Mouse (Mus musculus): ENCODE data around the gene Arih2.
"Not testable (repeated sequence)": the region's sequence is repeated elsewhere in the genome, so short reads cannot be mapped to it uniquely, and the experiment has no call there.

Gene Arih2

DNA sequence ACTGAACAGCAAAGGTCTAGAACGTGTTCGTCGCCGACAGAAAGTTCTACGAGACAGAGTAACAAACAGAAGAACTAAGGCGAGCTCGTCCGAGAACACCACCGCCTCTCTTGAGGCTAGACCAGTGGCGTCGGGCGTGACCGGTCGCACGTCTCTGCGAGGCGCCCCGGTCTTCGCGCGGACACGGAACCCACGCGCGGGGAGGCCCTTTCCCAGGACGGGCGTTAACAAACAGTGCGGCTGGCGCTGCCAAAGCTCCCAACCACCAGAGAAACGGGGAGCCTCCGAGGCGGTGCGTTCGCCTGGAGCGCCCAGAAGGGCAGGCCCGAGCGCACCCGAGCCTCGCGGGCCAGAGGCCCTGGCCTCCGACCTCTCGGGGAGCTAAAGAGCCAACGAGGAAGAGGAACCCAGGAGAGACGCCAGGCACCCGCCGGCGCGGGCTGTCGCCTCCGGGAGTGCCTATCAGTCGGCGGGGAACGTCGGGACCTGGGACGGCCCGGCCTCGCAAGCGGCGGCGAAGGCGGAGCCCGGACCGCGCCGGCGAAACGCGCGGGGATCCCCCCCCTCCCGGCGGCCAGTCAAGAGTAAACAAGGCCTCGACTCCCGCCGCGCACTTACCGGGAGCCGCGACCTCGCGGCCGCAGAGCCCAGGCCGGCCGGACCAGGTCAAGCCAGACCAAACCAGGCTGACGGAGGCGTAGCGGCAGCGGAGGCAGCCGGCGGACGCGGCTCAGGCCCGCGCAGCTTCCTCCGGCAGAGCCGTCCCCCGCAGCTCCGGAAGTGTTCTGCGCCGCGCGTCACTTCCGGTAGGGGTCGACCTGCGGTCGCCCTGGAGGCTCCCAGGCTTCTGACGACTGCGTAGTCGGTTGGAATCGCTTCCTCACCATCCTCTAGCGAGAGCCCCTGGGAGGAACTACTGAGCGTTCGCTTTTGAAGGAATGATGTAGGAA lies at the start of gene Arih2:
TSS of gene Arih2 (minus strand) at position 776 of the 950 bp plus-strand sequence.
- DNase-seq (ENCODE audit: extremely low spot score), result peak; percentile 90

DNA sequence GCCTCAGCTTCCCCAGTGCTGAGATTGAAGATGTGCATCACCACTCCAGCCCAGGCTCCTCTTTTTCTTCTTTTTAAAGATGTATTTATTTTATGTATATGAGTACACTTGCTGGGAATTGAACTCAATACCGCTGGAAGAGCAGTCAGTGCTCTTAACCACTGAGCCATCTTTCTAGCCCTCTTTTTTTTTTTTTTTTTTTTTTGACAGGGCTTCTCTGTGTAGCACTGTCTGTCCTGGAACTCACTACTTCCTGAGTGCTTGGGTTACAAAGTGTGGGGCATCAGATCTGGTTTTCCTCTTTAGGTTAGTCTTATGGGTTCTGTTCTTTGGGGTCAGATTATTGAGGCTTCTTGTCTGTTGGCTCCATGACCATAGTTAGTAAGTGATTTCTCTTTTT lies 45.3 kb upstream of the Arih2 start:
- no peak for DNase-seq (ENCODE audit: extremely low spot score)

GRCm38 (mm10) chr9:108693946-108694345 lies 44.8 kb upstream of the Arih2 start:
- no peak for DNase-seq (ENCODE audit: extremely low spot score)

GRCm38 (mm10) chr9:108692226-108693041 lies 43.2 kb upstream of the Arih2 start:
- peak; percentile 74 for DNase-seq (ENCODE audit: extremely low spot score)

DNA sequence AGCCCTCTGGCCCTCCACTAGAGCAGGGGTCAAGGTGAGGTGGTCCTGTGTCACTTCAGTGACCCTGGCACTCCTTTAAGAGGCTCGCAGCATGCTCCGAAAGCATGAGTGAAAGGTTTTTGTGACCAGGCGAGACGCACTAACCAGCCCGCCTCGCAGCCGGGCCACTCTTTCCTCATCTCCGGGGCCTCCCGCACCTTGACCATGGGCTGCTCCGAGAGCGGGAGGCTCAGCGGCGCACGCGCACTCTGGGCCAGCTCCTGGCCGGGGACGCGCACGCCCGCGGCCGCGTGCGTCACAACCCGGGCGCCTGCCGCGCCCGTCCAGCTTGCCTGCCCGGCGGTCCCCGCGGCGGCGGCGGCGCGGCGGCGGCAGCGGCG lies 42.6 kb upstream of the Arih2 start:
- peak; percentile 83 for DNase-seq (ENCODE audit: extremely low spot score)

DNA sequence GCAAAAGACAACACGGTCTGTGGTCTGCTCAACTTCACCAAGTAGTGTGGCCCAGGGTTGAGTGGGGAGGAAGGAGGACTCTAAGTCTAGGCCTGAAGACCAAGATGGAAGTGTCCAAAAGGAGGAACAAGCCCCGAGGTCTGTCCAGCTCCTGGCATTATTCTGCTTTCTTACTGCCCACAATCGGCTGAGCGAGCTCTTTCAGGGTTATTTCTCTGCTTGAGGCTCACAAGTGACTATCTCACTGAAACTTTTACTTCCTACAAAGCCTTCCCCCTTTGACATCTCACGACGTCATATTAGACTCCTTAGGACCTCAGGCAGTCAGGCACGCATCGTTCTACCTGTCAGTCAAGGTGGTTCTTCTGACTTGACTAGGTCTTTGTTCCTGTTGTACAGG lies 42.2 kb upstream of the Arih2 start:
- DNase-seq (ENCODE audit: extremely low spot score), result no peak

- DNase-seq (ENCODE audit: extremely low spot score), result no peak
Measured at GRCm38 (mm10) chr9:108690914-108691313, 41.7 kb upstream of the Arih2 start.

- DNase-seq (ENCODE audit: extremely low spot score), result no peak
Measured at GRCm38 (mm10) chr9:108689993-108690392, 40.8 kb upstream of the Arih2 start.

- peak; percentile 46 for DNase-seq (ENCODE audit: extremely low spot score)
Measured at GRCm38 (mm10) chr9:108689106-108689505, 39.9 kb upstream of the Arih2 start, which contains the start of gene Prkar2a. TSS of gene Prkar2a (plus strand) at chr9:108689314.

- no peak for DNase-seq (ENCODE audit: extremely low spot score)
Measured at GRCm38 (mm10) chr9:108688451-108688850, 39.3 kb upstream of the Arih2 start.

- no peak for DNase-seq (ENCODE audit: extremely low spot score)
Measured at GRCm38 (mm10) chr9:108687686-108688085, 38.5 kb upstream of the Arih2 start.

- no peak for DNase-seq (ENCODE audit: extremely low spot score)
Measured at GRCm38 (mm10) chr9:108687181-108687580, 38.0 kb upstream of the Arih2 start.

GRCm38 (mm10) chr9:108686475-108686887 lies 37.3 kb upstream of the Arih2 start:
- DNase-seq (ENCODE audit: extremely low spot score), result peak; percentile 39

GRCm38 (mm10) chr9:108680026-108680425 lies 30.8 kb upstream of the Arih2 start:
- no peak for DNase-seq (ENCODE audit: extremely low spot score)

DNA sequence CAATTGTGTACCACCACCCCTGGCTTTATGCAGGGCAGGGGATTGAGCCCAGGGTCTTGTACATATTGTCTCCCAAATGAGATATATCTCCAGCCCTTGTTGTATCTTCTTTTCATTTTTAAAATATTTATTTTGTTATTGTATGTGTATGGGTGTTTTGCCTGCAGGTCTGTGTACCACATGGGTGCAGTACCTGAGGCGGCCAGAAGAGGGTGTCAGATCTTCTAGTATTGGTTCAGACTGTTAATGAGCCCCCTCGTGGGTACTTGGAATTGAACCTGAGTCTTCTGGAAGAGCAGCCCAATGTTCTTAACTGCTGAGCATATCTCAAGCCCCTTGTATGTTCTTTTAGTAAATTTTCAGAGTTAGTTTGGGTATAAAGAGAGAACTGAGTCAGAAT lies 24.0 kb upstream of the Arih2 start:
- no peak for DNase-seq (ENCODE audit: extremely low spot score)

DNA sequence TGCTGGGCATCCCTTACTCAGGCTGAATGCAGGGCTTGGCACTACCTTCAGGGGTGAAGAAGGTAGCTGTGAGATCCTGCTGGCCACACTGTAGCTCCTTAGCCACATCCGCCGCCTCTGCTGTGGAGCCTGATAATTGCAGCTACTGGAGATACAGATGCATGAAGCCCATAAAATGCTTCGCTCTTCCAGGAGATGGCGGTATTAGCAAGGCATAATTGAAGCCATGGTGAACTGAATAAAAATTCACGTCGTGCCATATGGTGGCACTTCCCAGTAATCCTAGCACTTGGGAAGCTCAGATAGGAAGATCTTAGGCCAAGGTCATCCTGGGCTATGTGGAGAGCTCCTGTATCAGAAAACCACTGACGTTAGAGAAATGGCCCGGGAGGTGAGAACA lies 20.7 kb upstream of the Arih2 start:
- DNase-seq (ENCODE audit: extremely low spot score), result no peak

- DNase-seq (ENCODE audit: extremely low spot score), result no peak
Measured at GRCm38 (mm10) chr9:108662660-108663059, 13.5 kb upstream of the Arih2 start.

DNA sequence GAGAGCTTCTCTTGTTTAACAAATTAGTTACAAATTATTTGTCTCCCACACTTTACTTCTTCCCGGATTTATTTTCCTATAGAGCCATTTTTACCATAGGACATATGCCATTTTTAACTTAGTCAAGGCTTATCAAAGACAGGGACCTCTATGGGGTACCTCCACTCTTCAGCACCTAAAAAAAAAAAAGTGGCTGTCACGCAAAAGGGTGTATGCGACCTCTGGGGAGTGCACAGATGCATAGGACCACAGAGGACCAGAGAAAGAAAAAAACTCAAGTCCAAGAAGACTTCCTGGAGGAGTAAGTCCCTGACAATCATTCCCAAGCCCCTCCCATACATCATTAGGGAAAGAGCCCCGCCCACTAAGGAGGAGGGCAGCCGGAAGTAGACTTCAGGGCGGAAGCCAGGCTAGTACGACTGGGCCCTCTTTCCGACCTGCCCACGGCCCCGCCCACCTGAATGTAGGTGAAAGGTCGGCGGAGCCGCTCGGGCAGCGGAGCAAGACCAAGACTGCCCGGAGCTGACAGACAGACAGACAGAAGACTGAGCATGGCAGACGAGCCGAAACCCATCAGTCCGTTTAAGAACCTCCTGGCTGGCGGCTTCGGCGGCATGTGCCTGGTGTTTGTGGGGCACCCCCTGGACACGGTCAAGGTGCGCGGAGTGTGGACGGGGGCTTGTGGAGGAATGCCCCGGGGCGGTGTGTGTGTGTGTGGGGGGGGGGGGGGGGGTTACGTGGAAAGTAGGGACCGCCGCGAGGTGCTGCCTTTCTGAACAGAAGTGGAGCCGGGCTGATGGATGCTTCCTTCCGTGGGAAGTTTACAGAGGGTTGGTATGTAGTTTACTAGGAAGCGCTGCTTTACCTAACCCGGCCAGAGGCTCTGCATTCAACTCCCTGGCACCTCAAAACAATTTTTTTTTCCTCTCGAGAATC lies 12.8 kb upstream of the Arih2 start, which contains the start of gene Slc25a20:
TSS of gene Slc25a20 (plus strand) at position 412 of the 936 bp plus-strand sequence.
- DNase-seq (ENCODE audit: extremely low spot score), result peak; percentile 80

- DNase-seq (ENCODE audit: extremely low spot score), result not testable (repeated sequence)
Measured at GRCm38 (mm10) chr9:108655865-108656264, 6.7 kb upstream of the Arih2 start.

- no peak for DNase-seq (ENCODE audit: extremely low spot score)
Measured at GRCm38 (mm10) chr9:108654566-108655464, 5.6 kb upstream of the Arih2 start.
